In genomic region chr14:72716175-72716574, GRCm38 (mm10) we compare ENCODE assay signal across 32 mouse cellular contexts.
"Had no signal": no experiment of that assay in that cellular context is flagged by ENCODE, and none has a peak within 500 bp of the region (broad histone marks: within the 10 kb centered on the region; RNA-seq: fewer than 3 reads in every experiment).

No protein-coding gene starts in this region.

- H3K9me3 ChIP-seq: limb, embryonic 10.5 days; limb, embryonic 12.5 days; limb, embryonic 13.5 days; limb, embryonic 15.5 days; liver, embryonic 12.5 days; liver, embryonic 13.5 days; liver, embryonic 15.5 days; lung, embryonic 15.5 days; megakaryocyte, embryonic 14.5 days; midbrain, embryonic 10.5 days; midbrain, embryonic 12.5 days; midbrain, embryonic 13.5 days; midbrain, embryonic 15.5 days; neural tube, embryonic 12.5 days had no signal

- DNase-seq: left cerebral cortex, postnatal 4 days; liver; liver, embryonic 13.5 days; liver, postnatal 0 days; lung, adult 18-20 months; lung, adult 2 months; lung, embryonic 14.5 days; lung, postnatal 10 days; lung, postnatal 14 days; lung, postnatal 36 days; lung, postnatal 4 days; midbrain, embryonic 14.5 days had no signal

- H3K4me2 ChIP-seq: limb, embryonic 12.5 days; limb, embryonic 13.5 days; limb, embryonic 15.5 days; liver, embryonic 11.5 days; liver, embryonic 12.5 days; liver, embryonic 13.5 days; liver, embryonic 15.5 days; lung, embryonic 14.5 days; lung, embryonic 15.5 days; midbrain, embryonic 11.5 days; midbrain, embryonic 12.5 days; midbrain, embryonic 13.5 days; midbrain, embryonic 15.5 days; neural tube, embryonic 12.5 days had no signal

- ATAC-seq: liver, embryonic 12.5 days; liver, postnatal 0 days; lung, postnatal 0 days; midbrain, embryonic 13.5 days; midbrain, embryonic 15.5 days; midbrain, embryonic 16.5 days had no signal

- H3K36me3 ChIP-seq: limb, embryonic 10.5 days; limb, embryonic 12.5 days; limb, embryonic 13.5 days; limb, embryonic 15.5 days; liver, embryonic 12.5 days; liver, embryonic 13.5 days; liver, embryonic 15.5 days; lung, embryonic 15.5 days; midbrain, embryonic 10.5 days; midbrain, embryonic 12.5 days; midbrain, embryonic 13.5 days; midbrain, embryonic 15.5 days; neural tube, embryonic 12.5 days had no signal

- H3K27me3 ChIP-seq: limb, embryonic 15.5 days; megakaryocyte, embryonic 14.5 days; neural tube, embryonic 12.5 days had no signal

- H3K9ac ChIP-seq: limb, embryonic 12.5 days; limb, embryonic 13.5 days; limb, embryonic 15.5 days; liver, embryonic 12.5 days; liver, embryonic 13.5 days; liver, embryonic 14.5 days; liver, embryonic 15.5 days; liver, postnatal 0 days; lung, embryonic 14.5 days; lung, embryonic 15.5 days; midbrain, embryonic 12.5 days; midbrain, embryonic 13.5 days; midbrain, embryonic 15.5 days; neural tube, embryonic 12.5 days had no signal

- H3K27ac ChIP-seq: limb, embryonic 10.5 days; limb, embryonic 12.5 days; limb, embryonic 13.5 days; limb, embryonic 15.5 days; liver, embryonic 12.5 days; liver, embryonic 13.5 days; liver, embryonic 14.5 days; liver, embryonic 15.5 days; lung, embryonic 15.5 days; macrophage; midbrain, embryonic 10.5 days; midbrain, embryonic 12.5 days; midbrain, embryonic 13.5 days; midbrain, embryonic 15.5 days; neural tube, embryonic 12.5 days had no signal

- H3K4me1 ChIP-seq: limb, embryonic 10.5 days; limb, embryonic 12.5 days; limb, embryonic 13.5 days; limb, embryonic 15.5 days; liver, embryonic 12.5 days; liver, embryonic 13.5 days; liver, embryonic 15.5 days; midbrain, embryonic 10.5 days; midbrain, embryonic 12.5 days; midbrain, embryonic 13.5 days; neural tube, embryonic 12.5 days had no signal

- H3K4me3 ChIP-seq: limb, embryonic 10.5 days; limb, embryonic 12.5 days; limb, embryonic 13.5 days; limb, embryonic 15.5 days; liver, embryonic 12.5 days; liver, embryonic 13.5 days; liver, embryonic 15.5 days; lung, embryonic 15.5 days; megakaryocyte, embryonic 14.5 days; midbrain, embryonic 10.5 days; midbrain, embryonic 12.5 days; midbrain, embryonic 13.5 days; midbrain, embryonic 15.5 days; myocyte; neural tube, embryonic 12.5 days had no signal
